Mouse (Mus musculus): ENCODE results near the gene Mrgpre. TPM values are rescaled to one million over a fixed set of nuclear protein-coding genes. Genes with fewer than 3 reads are reported as not detected.
A peak's percentile ranks its signal among the peaks of the same experiment; 100 is the strongest.

Mrgpre gene
- polyA plus RNA-seq, 1 experiment from 2014 or later = 0.90 TPM

- Histone ChIP-seq H3K4me2 (no peak overlapping the region), H3K4me1 (no peaks in the 10 kb centered on the region), H3K27ac (no peak overlapping the region), H3K9me3 (no peaks in the 10 kb centered on the region), H3K36me3 (no peaks in the 10 kb centered on the region), H3K9ac (no peak overlapping the region), H3K4me3 (replicated peaks) (no peak overlapping the region), H3K27me3 (replicated peaks) (peaks cover 1% of the 10 kb centered on the region; the same call in 1 of the 2 replicates)
- no peak; the same call in 1 of the 2 replicates for ATAC-seq (ENCODE audit: insufficient read depth, low FRiP score, low read depth)
- 34% methylated on average over 1 of the region's 1 CpGs for WGBS
Observed at GRCm38 (mm10) chr7:143769461-143769860, 14.8 kb downstream of the Mrgpre start.

GRCm38 (mm10) chr7:143768267-143768666 lies 16.0 kb downstream of the Mrgpre start:
- no peak for ATAC-seq (ENCODE audit: insufficient read depth, low FRiP score, low read depth)
- Histone ChIP-seq H3K27me3 (replicated peaks) (peaks cover 4% of the 10 kb centered on the region; the same call in 1 of the 2 replicates), H3K9ac (no peak overlapping the region), H3K4me1 (no peaks in the 10 kb centered on the region), H3K36me3 (no peaks in the 10 kb centered on the region), H3K4me2 (no peak overlapping the region), H3K9me3 (no peaks in the 10 kb centered on the region), H3K27ac (no peak overlapping the region), H3K4me3 (replicated peaks) (no peak overlapping the region)
- 60% methylated on average over 6 of the region's 6 CpGs for WGBS

- Histone ChIP-seq H3K9me3 (no peaks in the 10 kb centered on the region), H3K27me3 (replicated peaks) (peaks cover 4% of the 10 kb centered on the region; the same call in 1 of the 2 replicates), H3K4me2 (no peak within 1 kb of the TSS), H3K9ac (no peak within 1 kb of the TSS), H3K36me3 (no peaks in the 10 kb centered on the region), H3K4me1 (no peaks in the 10 kb centered on the region), H3K27ac (no peak within 1 kb of the TSS), H3K4me3 (replicated peaks) (no peak within 1 kb of the TSS)
- ATAC-seq (ENCODE audit: insufficient read depth, low FRiP score, low read depth) = no peak
- 38% methylated on average over 6 of the region's 6 CpGs for WGBS
Observed at GRCm38 (mm10) chr7:143766893-143767292, 17.4 kb downstream of the Mrgpre start, which contains the start of gene Mrgprg. Gene Mrgprg, minus strand, starts transcription at chr7:143766993.

GRCm38 (mm10) chr7:143764876-143765530 lies 19.3 kb downstream of the Mrgpre start:
- Histone ChIP-seq H3K9ac (no peak overlapping the region), H3K9me3 (no peaks in the 10 kb centered on the region), H3K27ac (no peak overlapping the region), H3K4me2 (no peak overlapping the region), H3K27me3 (replicated peaks) (peaks cover 4% of the 10 kb centered on the region; the same call in 1 of the 2 replicates), H3K4me1 (no peaks in the 10 kb centered on the region), H3K36me3 (no peaks in the 10 kb centered on the region), H3K4me3 (replicated peaks) (no peak overlapping the region)
- 73% methylated on average over 19 of the region's 19 CpGs for WGBS
- no peak for ATAC-seq (ENCODE audit: insufficient read depth, low FRiP score, low read depth)

GRCm38 (mm10) chr7:143763794-143764193 lies 20.5 kb downstream of the Mrgpre start:
- H3K4me1 ChIP-seq = no peaks in the 10 kb centered on the region
- H3K27me3 ChIP-seq (replicated peaks) = peaks cover 4% of the 10 kb centered on the region; the same call in 1 of the 2 replicates
- H3K4me2 ChIP-seq = no peak overlapping the region
- no peak overlapping the region for H3K4me3 ChIP-seq (replicated peaks)
- ATAC-seq (ENCODE audit: insufficient read depth, low FRiP score, low read depth) = no peak
- no peak overlapping the region for H3K9ac ChIP-seq
- H3K36me3 ChIP-seq = no peaks in the 10 kb centered on the region
- no peaks in the 10 kb centered on the region for H3K9me3 ChIP-seq
- WGBS = 13% methylated on average over 3 of the region's 3 CpGs
- H3K27ac ChIP-seq = no peak overlapping the region

GRCm38 (mm10) chr7:143758956-143759355 lies 25.3 kb downstream of the Mrgpre start:
- Histone ChIP-seq H3K9ac (no peak overlapping the region), H3K9me3 (no peaks in the 10 kb centered on the region), H3K27me3 (replicated peaks) (0 out of 2 replicates have a peak, but pooled peaks cover 4% of the 10 kb centered on the region), H3K4me2 (no peak overlapping the region), H3K4me1 (peaks cover 10% of the 10 kb centered on the region; the same call in 1 of the 2 replicates), H3K36me3 (no peaks in the 10 kb centered on the region), H3K27ac (no peak overlapping the region), H3K4me3 (replicated peaks) (no peak overlapping the region)
- no peak for ATAC-seq (ENCODE audit: insufficient read depth, low FRiP score, low read depth)
- WGBS = 51% methylated on average over 3 of the region's 3 CpGs

- no peak overlapping the region for H3K9ac ChIP-seq
- H3K4me3 ChIP-seq (replicated peaks) = no peak overlapping the region
- no peak overlapping the region for H3K27ac ChIP-seq
- H3K4me2 ChIP-seq = no peak overlapping the region
- no peaks in the 10 kb centered on the region for H3K9me3 ChIP-seq
- ATAC-seq (ENCODE audit: insufficient read depth, low FRiP score, low read depth) = no peak
- H3K4me1 ChIP-seq = peaks cover 10% of the 10 kb centered on the region; the same call in 1 of the 2 replicates
- 60% methylated on average over 3 of the region's 3 CpGs for WGBS
- H3K36me3 ChIP-seq = no peaks in the 10 kb centered on the region
- H3K27me3 ChIP-seq (replicated peaks) = 0 out of 2 replicates have a peak, but pooled peaks cover 4% of the 10 kb centered on the region
Observed at GRCm38 (mm10) chr7:143757696-143758095, 26.6 kb downstream of the Mrgpre start.

GRCm38 (mm10) chr7:143757027-143757390 lies 27.3 kb downstream of the Mrgpre start:
- Histone ChIP-seq H3K4me2 (peak overlapping the region; percentile 94), H3K4me3 (replicated peaks) (peak overlapping the region; percentile 44), H3K9me3 (no peaks in the 10 kb centered on the region), H3K27me3 (replicated peaks) (0 out of 2 replicates have a peak, but pooled peaks cover 4% of the 10 kb centered on the region), H3K4me1 (peaks cover 10% of the 10 kb centered on the region; the same call in 1 of the 2 replicates), H3K36me3 (no peaks in the 10 kb centered on the region), H3K27ac (no peak overlapping the region), H3K9ac (no peak overlapping the region)
- under 1% methylated on average over 15 of the region's 15 CpGs for WGBS
- ATAC-seq (ENCODE audit: insufficient read depth, low FRiP score, low read depth) = peak; percentile 78

- no peak within 1 kb of the TSS for H3K9ac ChIP-seq
- peaks cover 10% of the 10 kb centered on the region; the same call in 1 of the 2 replicates for H3K4me1 ChIP-seq
- no peak within 1 kb of the TSS for H3K27ac ChIP-seq
- H3K27me3 ChIP-seq (replicated peaks) = 0 out of 2 replicates have a peak, but pooled peaks cover 4% of the 10 kb centered on the region
- H3K4me2 ChIP-seq = peak within 1 kb of the TSS; percentile 94
- peak; percentile 1; the same call in 1 of the 2 replicates for ATAC-seq (ENCODE audit: insufficient read depth, low FRiP score, low read depth)
- peak within 1 kb of the TSS; percentile 44 for H3K4me3 ChIP-seq (replicated peaks)
- WGBS = 22% methylated on average over 22 of the region's 22 CpGs
- H3K36me3 ChIP-seq = no peaks in the 10 kb centered on the region
- no peaks in the 10 kb centered on the region for H3K9me3 ChIP-seq
Observed at GRCm38 (mm10) chr7:143756125-143757026, 27.9 kb downstream of the Mrgpre start, which contains the start of gene Osbpl5. Gene Osbpl5, minus strand, starts transcription at chr7:143756985.

GRCm38 (mm10) chr7:143755357-143756124 lies 28.8 kb downstream of the Mrgpre start:
- H3K9me3 ChIP-seq = no peaks in the 10 kb centered on the region
- H3K4me3 ChIP-seq (replicated peaks) = no peak overlapping the region
- H3K4me2 ChIP-seq = no peak overlapping the region
- H3K36me3 ChIP-seq = no peaks in the 10 kb centered on the region
- no peak overlapping the region for H3K27ac ChIP-seq
- 71% methylated on average over 9 of the region's 9 CpGs for WGBS
- H3K4me1 ChIP-seq = peaks cover 10% of the 10 kb centered on the region; the same call in 1 of the 2 replicates
- no peak overlapping the region for H3K9ac ChIP-seq
- 0 out of 2 replicates have a peak, but pooled peaks cover 4% of the 10 kb centered on the region for H3K27me3 ChIP-seq (replicated peaks)
- no peak for ATAC-seq (ENCODE audit: insufficient read depth, low FRiP score, low read depth)
